Mouse (Mus musculus): ENCODE results near the gene Bzw1. TPM values are rescaled to one million over a fixed set of nuclear protein-coding genes. Genes with fewer than 3 reads are reported as not detected.

Bzw1 gene
- polyA plus RNA-seq, 1 experiment from 2014 or later: 540 TPM

DNA sequence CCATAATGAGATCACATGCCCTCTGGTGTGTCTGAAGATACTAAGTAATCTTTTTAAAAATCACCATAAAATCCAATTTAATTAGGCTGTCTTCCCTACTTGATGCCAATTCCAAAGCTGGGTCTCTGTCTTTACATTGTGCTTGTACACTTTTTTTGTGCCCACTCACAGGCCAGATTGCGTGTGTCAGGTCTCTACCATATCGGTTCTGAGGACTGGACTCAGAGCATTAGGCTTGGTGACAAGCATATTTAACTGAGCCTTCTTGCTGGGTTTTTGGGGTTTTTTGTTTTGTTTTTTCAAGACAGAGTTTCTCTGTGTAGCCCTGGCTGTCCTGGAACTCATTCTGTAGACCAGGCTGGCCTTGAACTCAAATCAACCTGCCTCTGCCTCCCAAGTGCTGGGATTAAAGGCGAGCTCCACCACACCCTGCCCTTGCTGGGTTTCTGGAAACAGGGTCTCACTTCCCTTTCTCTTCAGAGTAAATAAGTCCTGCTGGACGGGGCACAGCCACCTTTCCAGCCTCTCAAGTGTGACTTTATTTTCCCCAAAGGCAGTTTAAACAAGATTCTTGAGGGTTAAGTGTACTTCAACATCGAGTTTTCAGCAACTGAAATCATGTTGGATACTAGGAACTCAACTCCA is 17.0 kb downstream of the Bzw1 start:
- peaks cover 9% of the 10 kb centered on the region; the same call in 1 of the 2 replicates for H3K36me3 ChIP-seq (ENCODE audit: control insufficient read depth, insufficient read depth, low read length)
- H3K27me3 ChIP-seq (ENCODE audit: control insufficient read depth, insufficient read depth, low read length): no peaks in the 10 kb centered on the region
- no peak for DNase-seq (ENCODE audit: low spot score)
- H3K27ac ChIP-seq (ENCODE audit: low read depth, low read length): no peak overlapping the region
- no peak overlapping the region for H3K4me2 ChIP-seq (ENCODE audit: low read depth)
- 83% methylated on average over 5 of the region's 5 CpGs for WGBS
- H3K9ac ChIP-seq (ENCODE audit: low read length): no peak overlapping the region
- no peaks in the 10 kb centered on the region for H3K9me3 ChIP-seq (ENCODE audit: control insufficient read depth, low read length)
- H3K4me1 ChIP-seq (ENCODE audit: control insufficient read depth, insufficient read depth, low read length): no peaks in the 10 kb centered on the region
- no peak for ATAC-seq (ENCODE audit: insufficient read depth, low FRiP score, low TSS enrichment)
- no peak overlapping the region for H3K4me3 ChIP-seq (ENCODE audit: low read depth, low read length)

DNA sequence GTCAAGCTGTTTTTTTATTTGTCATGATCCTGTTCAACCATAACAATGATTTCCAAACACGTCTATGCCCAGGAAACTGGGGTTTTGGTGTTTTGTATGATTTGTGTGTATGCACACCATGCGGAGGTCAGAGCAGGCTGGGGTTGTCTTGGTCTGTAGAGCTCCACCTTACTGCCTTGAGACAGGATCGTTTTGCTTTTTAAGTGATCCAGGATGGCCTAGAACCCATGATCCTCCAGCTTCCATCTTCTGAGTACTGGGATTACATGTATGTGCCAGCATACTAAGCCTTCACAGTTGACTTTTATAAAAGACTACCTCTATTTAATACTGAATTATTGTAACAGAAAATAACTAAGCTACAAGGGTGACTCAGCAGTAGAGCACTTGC is 17.5 kb downstream of the Bzw1 start:
- Histone ChIP-seq H3K4me1 (ENCODE audit: control insufficient read depth, insufficient read depth, low read length) (no peaks in the 10 kb centered on the region), H3K27ac (ENCODE audit: low read depth, low read length) (no peak overlapping the region), H3K27me3 (ENCODE audit: control insufficient read depth, insufficient read depth, low read length) (no peaks in the 10 kb centered on the region), H3K4me2 (ENCODE audit: low read depth) (no peak overlapping the region), H3K36me3 (ENCODE audit: control insufficient read depth, insufficient read depth, low read length) (peaks cover 10% of the 10 kb centered on the region; the same call in 1 of the 2 replicates), H3K9me3 (ENCODE audit: control insufficient read depth, low read length) (no peaks in the 10 kb centered on the region), H3K4me3 (ENCODE audit: low read depth, low read length) (no peak overlapping the region), H3K9ac (ENCODE audit: low read length) (no peak overlapping the region)
- ATAC-seq (ENCODE audit: insufficient read depth, low FRiP score, low TSS enrichment): no peak
- no peak for DNase-seq (ENCODE audit: low spot score)
- 83% methylated on average over 3 of the region's 3 CpGs for WGBS

DNA sequence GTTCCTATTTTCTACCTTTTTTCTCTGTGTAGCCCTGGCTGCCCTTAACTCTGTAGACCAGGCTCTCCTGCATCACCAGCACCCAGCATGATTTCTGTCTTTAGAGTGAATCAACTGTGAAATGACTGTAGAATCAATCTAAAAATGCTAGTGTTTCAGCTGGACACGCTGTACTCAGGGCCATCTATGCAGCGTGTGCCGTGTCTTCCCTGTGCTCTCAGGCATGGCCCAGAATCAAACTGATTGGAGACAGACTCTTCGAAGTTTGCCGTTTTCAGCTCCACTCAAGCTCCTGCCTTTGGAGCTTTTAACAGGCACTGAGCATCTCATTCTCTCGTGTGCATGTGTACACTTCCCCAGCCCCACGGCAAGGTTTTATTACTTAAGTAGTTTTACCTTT is 18.1 kb downstream of the Bzw1 start:
- H3K27ac ChIP-seq (ENCODE audit: low read depth, low read length): no peak overlapping the region
- DNase-seq (ENCODE audit: low spot score) (no peak), ATAC-seq (ENCODE audit: insufficient read depth, low FRiP score, low TSS enrichment) (no peak)
- H3K4me1 ChIP-seq (ENCODE audit: control insufficient read depth, insufficient read depth, low read length): no peaks in the 10 kb centered on the region
- 94% methylated on average over 7 of the region's 7 CpGs for WGBS
- no peaks in the 10 kb centered on the region for H3K9me3 ChIP-seq (ENCODE audit: control insufficient read depth, low read length)
- no peak overlapping the region for H3K4me2 ChIP-seq (ENCODE audit: low read depth)
- peaks cover 11% of the 10 kb centered on the region for H3K36me3 ChIP-seq (ENCODE audit: control insufficient read depth, insufficient read depth, low read length)
- no peak overlapping the region for H3K4me3 ChIP-seq (ENCODE audit: low read depth, low read length)
- H3K27me3 ChIP-seq (ENCODE audit: control insufficient read depth, insufficient read depth, low read length): no peaks in the 10 kb centered on the region
- H3K9ac ChIP-seq (ENCODE audit: low read length): no peak overlapping the region

DNA sequence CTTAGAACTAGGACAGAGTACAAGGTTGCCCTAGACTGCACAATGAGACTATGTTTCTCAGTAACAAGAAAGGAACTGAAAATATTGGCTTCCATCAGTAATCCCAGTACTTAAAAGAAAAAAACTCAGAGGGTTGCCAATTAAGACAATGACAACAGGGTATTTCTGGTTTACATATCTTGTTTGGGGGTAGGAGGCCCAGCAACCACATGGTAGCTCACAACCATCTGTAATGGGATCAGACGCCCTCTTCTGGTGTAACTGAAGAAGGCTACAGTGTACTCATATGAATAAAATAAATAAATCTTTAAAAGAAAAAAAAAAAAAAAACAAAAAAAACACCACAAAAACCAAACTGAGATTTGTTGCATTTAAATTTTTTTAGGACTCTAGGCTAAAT is 22.7 kb downstream of the Bzw1 start:
- H3K36me3 ChIP-seq (ENCODE audit: control insufficient read depth, insufficient read depth, low read length): peaks cover 21% of the 10 kb centered on the region

DNA sequence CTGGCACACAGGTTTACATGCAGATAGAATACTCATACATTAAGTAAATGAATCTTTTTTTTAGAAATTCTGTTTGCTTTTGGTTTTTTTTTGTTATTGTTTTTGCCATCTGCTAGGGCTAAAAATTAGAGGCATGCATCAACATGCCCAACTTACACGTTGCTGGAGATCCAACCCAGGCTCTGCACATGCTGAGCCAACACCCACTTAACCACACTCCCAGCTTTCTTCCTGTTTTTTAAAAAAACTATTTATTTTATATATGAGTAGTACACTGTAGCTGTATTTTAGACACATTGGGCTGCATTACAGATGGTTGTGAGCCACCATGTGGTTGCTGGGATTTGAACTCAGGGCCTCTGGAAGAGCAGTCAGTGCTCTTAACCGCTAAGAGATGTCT is 23.4 kb downstream of the Bzw1 start:
- DNase-seq (ENCODE audit: low spot score) (no peak), ATAC-seq (ENCODE audit: insufficient read depth, low FRiP score, low TSS enrichment) (no peak)
- Histone ChIP-seq H3K4me3 (ENCODE audit: low read depth, low read length) (no peak overlapping the region), H3K27ac (ENCODE audit: low read depth, low read length) (no peak overlapping the region), H3K9me3 (ENCODE audit: control insufficient read depth, low read length) (no peaks in the 10 kb centered on the region), H3K9ac (ENCODE audit: low read length) (no peak overlapping the region), H3K36me3 (ENCODE audit: control insufficient read depth, insufficient read depth, low read length) (peaks cover 19% of the 10 kb centered on the region), H3K4me1 (ENCODE audit: control insufficient read depth, insufficient read depth, low read length) (peaks cover 2% of the 10 kb centered on the region; the same call in 1 of the 2 replicates), H3K4me2 (ENCODE audit: low read depth) (no peak overlapping the region), H3K27me3 (ENCODE audit: control insufficient read depth, insufficient read depth, low read length) (no peaks in the 10 kb centered on the region)
- 100% methylated on average over 2 of the region's 2 CpGs for WGBS

More for the DNA sequence above, 22.7 kb downstream of the Bzw1 start:
- no peaks in the 10 kb centered on the region for H3K4me1 ChIP-seq (ENCODE audit: control insufficient read depth, insufficient read depth, low read length)
- no peak overlapping the region for H3K9ac ChIP-seq (ENCODE audit: low read length)
- DNase-seq (ENCODE audit: low spot score) (no peak), ATAC-seq (ENCODE audit: insufficient read depth, low FRiP score, low TSS enrichment) (no peak)
- H3K4me3 ChIP-seq (ENCODE audit: low read depth, low read length): no peak overlapping the region
- H3K27me3 ChIP-seq (ENCODE audit: control insufficient read depth, insufficient read depth, low read length): no peaks in the 10 kb centered on the region
- no peak overlapping the region for H3K4me2 ChIP-seq (ENCODE audit: low read depth)
- no peak overlapping the region for H3K27ac ChIP-seq (ENCODE audit: low read depth, low read length)
- WGBS: 44% methylated on average over 1 of the region's 1 CpGs
- H3K9me3 ChIP-seq (ENCODE audit: control insufficient read depth, low read length): no peaks in the 10 kb centered on the region

DNA sequence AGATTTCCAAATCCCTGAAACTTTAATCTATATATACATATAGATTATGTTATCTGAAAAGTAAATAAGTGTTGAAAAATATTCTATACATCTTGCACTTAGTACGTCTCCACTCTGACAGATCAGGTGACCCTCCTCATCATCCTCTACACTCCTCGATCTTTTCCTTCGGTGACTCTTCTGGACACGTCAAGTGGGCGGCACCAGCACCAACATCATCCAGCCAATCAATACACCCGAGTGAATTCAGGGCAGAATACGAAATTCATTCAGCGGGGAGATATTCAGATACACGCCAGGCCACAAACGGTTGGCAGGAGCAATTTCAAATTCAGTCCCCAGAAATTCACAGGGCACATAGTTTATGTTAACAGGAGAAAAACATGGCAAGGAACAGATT is 27.3 kb downstream of the Bzw1 start:
- no peak overlapping the region for H3K27ac ChIP-seq (ENCODE audit: low read depth, low read length)
- H3K36me3 ChIP-seq (ENCODE audit: control insufficient read depth, insufficient read depth, low read length): peaks cover 12% of the 10 kb centered on the region
- DNase-seq (ENCODE audit: low spot score): no peak
- no peak overlapping the region for H3K9ac ChIP-seq (ENCODE audit: low read length)
- no peaks in the 10 kb centered on the region for H3K9me3 ChIP-seq (ENCODE audit: control insufficient read depth, low read length)
- H3K4me1 ChIP-seq (ENCODE audit: control insufficient read depth, insufficient read depth, low read length): peaks cover 3% of the 10 kb centered on the region; the same call in 1 of the 2 replicates
- ATAC-seq (ENCODE audit: insufficient read depth, low FRiP score, low TSS enrichment): no peak
- H3K4me2 ChIP-seq (ENCODE audit: low read depth): no peak overlapping the region
- H3K4me3 ChIP-seq (ENCODE audit: low read depth, low read length): no peak overlapping the region
- no peaks in the 10 kb centered on the region for H3K27me3 ChIP-seq (ENCODE audit: control insufficient read depth, insufficient read depth, low read length)
- 91% methylated on average over 10 of the region's 10 CpGs for WGBS

DNA sequence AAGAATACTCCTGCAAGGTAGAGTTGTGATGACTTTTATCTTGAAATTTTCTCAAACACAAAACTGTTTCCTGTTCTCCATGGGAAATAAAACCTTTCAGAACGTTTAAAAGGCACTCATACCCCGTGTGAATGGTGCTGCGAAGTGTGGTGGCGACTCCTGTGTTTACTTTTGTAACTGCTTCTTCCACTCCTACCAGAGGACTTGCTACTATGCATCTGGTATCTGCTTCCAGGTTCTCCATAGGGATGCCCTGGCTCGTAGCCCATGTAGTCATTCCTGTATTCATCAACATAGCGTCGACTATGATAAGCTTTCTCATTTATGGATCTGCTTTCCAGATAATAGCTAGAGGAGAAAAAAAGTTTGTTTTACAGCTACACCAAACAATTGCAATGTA is 28.3 kb downstream of the Bzw1 start:
- H3K9ac ChIP-seq (ENCODE audit: low read length): no peak overlapping the region
- DNase-seq (ENCODE audit: low spot score) (no peak), ATAC-seq (ENCODE audit: insufficient read depth, low FRiP score, low TSS enrichment) (no peak)
- no peak overlapping the region for H3K4me2 ChIP-seq (ENCODE audit: low read depth)
- H3K9me3 ChIP-seq (ENCODE audit: control insufficient read depth, low read length): no peaks in the 10 kb centered on the region
- H3K4me1 ChIP-seq (ENCODE audit: control insufficient read depth, insufficient read depth, low read length): peaks cover 3% of the 10 kb centered on the region; the same call in 1 of the 2 replicates
- 75% methylated on average over 7 of the region's 7 CpGs for WGBS
- peaks cover 10% of the 10 kb centered on the region for H3K36me3 ChIP-seq (ENCODE audit: control insufficient read depth, insufficient read depth, low read length)
- H3K27me3 ChIP-seq (ENCODE audit: control insufficient read depth, insufficient read depth, low read length): no peaks in the 10 kb centered on the region
- no peak overlapping the region for H3K4me3 ChIP-seq (ENCODE audit: low read depth, low read length)
- no peak overlapping the region for H3K27ac ChIP-seq (ENCODE audit: low read depth, low read length)

DNA sequence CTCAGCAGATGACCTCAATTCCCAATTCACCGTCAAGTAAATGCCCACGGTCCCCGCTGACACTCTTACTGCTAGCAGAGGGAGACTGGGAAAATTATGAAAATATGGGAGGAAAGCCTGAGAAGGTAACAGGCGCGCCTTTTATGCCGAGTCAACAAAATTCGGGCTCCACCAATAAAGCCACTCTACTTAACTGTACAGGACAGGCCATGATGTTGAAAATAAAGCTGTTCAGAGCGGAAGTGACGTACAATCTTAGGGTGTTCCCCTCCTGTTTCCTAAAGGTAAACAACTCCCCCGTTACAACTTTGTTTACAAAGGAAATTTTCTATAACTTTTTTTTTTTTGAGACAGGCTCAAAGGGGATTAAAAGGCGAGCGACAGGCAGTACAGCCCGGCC is 30.2 kb downstream of the Bzw1 start:
- H3K4me2 ChIP-seq (ENCODE audit: low read depth): peak overlapping the region; percentile 64
- peak overlapping the region; percentile 100 for H3K9ac ChIP-seq (ENCODE audit: low read length)
- ATAC-seq (ENCODE audit: insufficient read depth, low FRiP score, low TSS enrichment) (no peak), DNase-seq (ENCODE audit: low spot score) (peak; percentile 35)
- no peaks in the 10 kb centered on the region for H3K27me3 ChIP-seq (ENCODE audit: control insufficient read depth, insufficient read depth, low read length)
- H3K4me1 ChIP-seq (ENCODE audit: control insufficient read depth, insufficient read depth, low read length): peaks cover 3% of the 10 kb centered on the region; the same call in 1 of the 2 replicates
- H3K9me3 ChIP-seq (ENCODE audit: control insufficient read depth, low read length): no peaks in the 10 kb centered on the region
- peak overlapping the region; percentile 98; the same call in 1 of the 2 replicates for H3K27ac ChIP-seq (ENCODE audit: low read depth, low read length)
- WGBS: 13% methylated on average over 13 of the region's 13 CpGs
- H3K36me3 ChIP-seq (ENCODE audit: control insufficient read depth, insufficient read depth, low read length): peaks cover 6% of the 10 kb centered on the region
- H3K4me3 ChIP-seq (ENCODE audit: low read depth, low read length): peak overlapping the region; percentile 100

All from neural tube, embryonic 11.5 days (tissue).